Mouse (Mus musculus) mammary gland, adult 2 months (tissue): ENCODE results near the gene Paqr7. TPM values are rescaled to one million over a fixed set of nuclear protein-coding genes. Genes with fewer than 3 reads are reported as not detected.

Experiments used
- polyA plus RNA-seq: library from polyadenylated mRNA; depleted of rRNA; stranded (reverse); fragments of >200 nt; gene quantifications from 2 replicates; pipeline ENCODE4 v1.2.3, GENCODE M21; 2012; ENCODE audit warnings: low replicate concordance; rRNA removed

Paqr7 gene
- polyA plus RNA-seq, result 39.4 and 59.7 TPM in 2 replicates

GRCm38 (mm10) chr4:134496595-134497210, at the start of gene Paqr7:
TSS of gene Paqr7 (plus strand) at chr4:134496697.

GRCm38 (mm10) chr4:134468215-134468575, 28.3 kb upstream of the Paqr7 start, which contains the start of gene Stmn1:
TSS of gene Stmn1 (plus strand) at chr4:134468320.

GRCm38 (mm10) chr4:134510845-134511411, 14.4 kb downstream of the Paqr7 start, which contains the start of gene Aunip:
TSS of gene Aunip (plus strand) at chr4:134510999.

GRCm38 (mm10) chr4:134534932-134535786, 38.7 kb downstream of the Paqr7 start, which contains the start of gene Mtfr1l:
TSS of gene Mtfr1l (minus strand) at chr4:134535387.

GRCm38 (mm10) chr4:134551494-134552316, 55.2 kb downstream of the Paqr7 start, which contains the start of gene Selenon:
TSS of gene Selenon (minus strand) at chr4:134552166.

Other genes with a start within 250 kb of the Paqr7 start
- gene Gm30191, start 249.8 kb upstream of the Paqr7 start, polyA plus RNA-seq, result 0.25 TPM in 1 of 2 replicates, not detected in the other
- gene Grrp1, start 242.6 kb upstream of the Paqr7 start, polyA plus RNA-seq, result 21.1 and 54.8 TPM in 2 replicates
- 2.0 and 6.4 TPM in 2 replicates for gene Pdik1l, start 208.8 kb upstream of the Paqr7 start, polyA plus RNA-seq
- 0.13 and 27.2 TPM in 2 replicates for gene Trim63, start 181.6 kb upstream of the Paqr7 start, polyA plus RNA-seq
- gene Slc30a2, start 153.5 kb upstream of the Paqr7 start, polyA plus RNA-seq, result 0.26 and 0.50 TPM in 2 replicates
- gene Extl1, start 112.8 kb upstream of the Paqr7 start, polyA plus RNA-seq, result 9.2 and 11.4 TPM in 2 replicates
- gene Pafah2, start 100.4 kb upstream of the Paqr7 start, polyA plus RNA-seq, result 14.5 and 17.4 TPM in 2 replicates
- gene Stmn1, start 28.4 kb upstream of the Paqr7 start, polyA plus RNA-seq, result 2.8 and 3.4 TPM in 2 replicates
- 0.20 TPM in 1 of 2 replicates, not detected in the other for gene Aunip, start 14.3 kb downstream of the Paqr7 start, polyA plus RNA-seq
- gene Mtfr1l, start 38.7 kb downstream of the Paqr7 start, polyA plus RNA-seq, result 92.8 and 131 TPM in 2 replicates
- 33.8 and 40.6 TPM in 2 replicates for gene Selenon, start 55.5 kb downstream of the Paqr7 start, polyA plus RNA-seq
- gene Man1c1, start 207.6 kb downstream of the Paqr7 start, polyA plus RNA-seq, result 8.3 and 14.5 TPM in 2 replicates